Mouse (Mus musculus) hindbrain, embryonic 16.5 days (tissue): Measurements from ENCODE around the gene Creld2. TPM values are rescaled to one million over a fixed set of nuclear protein-coding genes. Genes with fewer than 3 reads are reported as not detected.
A peak's percentile ranks its signal among the peaks of the same experiment; 100 is the strongest.

Source experiments
- ATAC-seq: fragments of 200-750 bp; cut with Nextera tagmentation; 2 replicates; pipeline ENCODE4 v1.8.0; 2017; ENCODE audit warnings: moderate TSS enrichment, moderate library complexity
- H3K27ac ChIP-seq: fragments of 300-500 bp; sonication (generic); 2 replicates; pipeline ENCODE4 v1.5.1; 2014; ENCODE audit warnings: low read depth, mild to moderate bottlenecking, control low read depth, low read length, moderate library complexity
- H3K27me3 ChIP-seq: fragments of 300-500 bp; sonication (generic); replicated peaks from 2 replicates; pipeline ENCODE4 v1.6.1; 2014; ENCODE audit warnings: low read length; ENCODE audit not compliant: control insufficient read depth, insufficient read depth
- H3K36me3 ChIP-seq: fragments of 300-500 bp; sonication (generic); 2 replicates; pipeline ENCODE4 v1.6.1; 2014; ENCODE audit warnings: mild to moderate bottlenecking, low read length, moderate library complexity, mixed read lengths; ENCODE audit not compliant: control insufficient read depth, insufficient read depth
- H3K4me1 ChIP-seq: fragments of 300-500 bp; sonication (generic); 2 replicates; pipeline ENCODE4 v1.6.1; 2014; ENCODE audit warnings: low read depth, low read length; ENCODE audit not compliant: control insufficient read depth, insufficient read depth
- H3K4me2 ChIP-seq: fragments of 300-500 bp; sonication (generic); 2 replicates; pipeline ENCODE4 v1.6.1; 2014; ENCODE audit warnings: mild to moderate bottlenecking, low read length, control low read depth, moderate library complexity
- H3K4me3 ChIP-seq: fragments of 300-500 bp; sonication (generic); 2 replicates; pipeline ENCODE4 v1.5.1; 2014; ENCODE audit warnings: mild to moderate bottlenecking, low read length, control low read depth, moderate library complexity
- H3K9ac ChIP-seq: fragments of 300-500 bp; sonication (generic); 2 replicates; pipeline ENCODE4 v1.6.1; 2014; ENCODE audit warnings: low read depth, mild to moderate bottlenecking, control low read depth, low read length, moderate library complexity
- H3K9me3 ChIP-seq: fragments of 300-500 bp; sonication (generic); 2 replicates; pipeline ENCODE4 v1.6.1; 2014; ENCODE audit warnings: mild to moderate bottlenecking, low read length, moderate library complexity; ENCODE audit not compliant: control insufficient read depth
- WGBS: fragments of 180-500 bp; shearing (Covaris S2); extraction: QIAGEN DNeasy Blood & Tissue Kit; methylation state at CpG from one replicate; pipeline ENCODE4 v1.1.7; 2014; 5-methylcytosine and 5-hydroxymethylcytosine counted together
- polyA plus RNA-seq: library from polyadenylated mRNA; unstranded; fragments of >200 nt; fragmentation: Nextera tagmentation; extraction: Ambion mirVana; gene quantifications from 2 replicates; pipeline ENCODE4 v1.2.1, GENCODE M21; 2015

Creld2 gene
- polyA plus RNA-seq, 1 experiment from 2014 or later, result 61.9 TPM

DNA sequence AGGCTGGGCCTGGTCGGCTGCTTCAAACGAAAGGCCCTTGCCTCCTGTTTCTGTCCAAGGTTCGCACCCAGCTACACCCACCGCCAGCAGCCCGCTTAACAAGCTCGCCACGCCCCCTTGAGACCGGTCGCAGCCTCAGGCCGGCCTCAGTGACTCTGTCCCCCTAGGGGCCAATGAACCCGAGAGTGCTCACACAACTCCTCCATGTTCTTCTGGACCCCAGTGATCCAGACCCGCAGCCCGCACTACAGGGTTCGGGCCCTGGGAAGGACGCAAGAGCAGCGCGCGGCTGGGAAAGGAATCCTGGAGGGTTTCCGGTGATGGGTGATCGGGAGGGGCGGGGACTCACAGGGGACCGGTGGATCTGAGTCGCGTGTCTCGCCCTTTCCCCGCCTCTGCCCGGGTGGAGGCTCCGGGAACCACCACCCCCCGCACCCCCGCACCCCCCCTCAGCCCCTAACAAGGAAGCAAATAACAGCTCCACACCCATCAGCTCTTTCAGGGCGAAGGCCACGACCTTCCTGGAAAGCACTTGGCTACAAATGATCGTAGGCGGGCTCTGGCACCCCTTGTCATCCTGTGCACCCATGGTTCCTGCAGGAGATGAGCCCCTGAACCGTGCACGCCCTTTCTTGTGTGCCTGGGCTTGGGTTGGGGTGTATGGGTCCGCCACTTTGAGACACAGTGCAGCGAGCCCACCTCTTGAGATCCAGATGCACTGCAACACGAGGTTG, 17.9 kb downstream of the Creld2 start:
- Histone ChIP-seq H3K27me3 (no peaks in the 10 kb centered on the region), H3K36me3 (no peaks in the 10 kb centered on the region), H3K4me1 (peaks cover 18% of the 10 kb centered on the region), H3K4me2 (peak overlapping the region; percentile 83), H3K4me3 (peak overlapping the region; percentile 52), H3K9me3 (no peaks in the 10 kb centered on the region), H3K27ac (peak overlapping the region; percentile 59), H3K9ac (peak overlapping the region; percentile 72)
- peak; percentile 69 for ATAC-seq
- 1% methylated on average over 39 of the region's 39 CpGs for WGBS

GRCm38 (mm10) chr15:88837977-88838376, 18.5 kb downstream of the Creld2 start:
- peak overlapping the region; percentile 83 for H3K4me2 ChIP-seq
- H3K36me3 ChIP-seq, result no peaks in the 10 kb centered on the region
- H3K27me3 ChIP-seq, result no peaks in the 10 kb centered on the region
- ATAC-seq, result no peak
- peak overlapping the region; percentile 59 for H3K27ac ChIP-seq
- 3% methylated on average over 11 of the region's 11 CpGs for WGBS
- peaks cover 18% of the 10 kb centered on the region for H3K4me1 ChIP-seq
- H3K9ac ChIP-seq, result peak overlapping the region; percentile 72
- H3K9me3 ChIP-seq, result no peaks in the 10 kb centered on the region
- H3K4me3 ChIP-seq, result peak overlapping the region; percentile 52

- H3K4me2 ChIP-seq, result no peak overlapping the region
- WGBS, result 19% methylated on average over 9 of the region's 9 CpGs
- no peak overlapping the region for H3K4me3 ChIP-seq
- peaks cover 18% of the 10 kb centered on the region for H3K4me1 ChIP-seq
- peak overlapping the region; percentile 22; the same call in 1 of the 2 replicates for H3K9ac ChIP-seq
- H3K27me3 ChIP-seq, result no peaks in the 10 kb centered on the region
- H3K27ac ChIP-seq, result peak overlapping the region; percentile 37
- peak; percentile 86 for ATAC-seq
- H3K36me3 ChIP-seq, result no peaks in the 10 kb centered on the region
- no peaks in the 10 kb centered on the region for H3K9me3 ChIP-seq
Observed at GRCm38 (mm10) chr15:88839271-88839670, 19.8 kb downstream of the Creld2 start.

GRCm38 (mm10) chr15:88840126-88840525, 20.7 kb downstream of the Creld2 start:
- H3K4me2 ChIP-seq, result no peak overlapping the region
- H3K9me3 ChIP-seq, result no peaks in the 10 kb centered on the region
- no peaks in the 10 kb centered on the region for H3K27me3 ChIP-seq
- no peak overlapping the region for H3K9ac ChIP-seq
- no peaks in the 10 kb centered on the region for H3K36me3 ChIP-seq
- 72% methylated on average over 10 of the region's 10 CpGs for WGBS
- no peak overlapping the region for H3K4me3 ChIP-seq
- no peak for ATAC-seq
- H3K27ac ChIP-seq, result peak overlapping the region; percentile 37
- peaks cover 18% of the 10 kb centered on the region for H3K4me1 ChIP-seq

DNA sequence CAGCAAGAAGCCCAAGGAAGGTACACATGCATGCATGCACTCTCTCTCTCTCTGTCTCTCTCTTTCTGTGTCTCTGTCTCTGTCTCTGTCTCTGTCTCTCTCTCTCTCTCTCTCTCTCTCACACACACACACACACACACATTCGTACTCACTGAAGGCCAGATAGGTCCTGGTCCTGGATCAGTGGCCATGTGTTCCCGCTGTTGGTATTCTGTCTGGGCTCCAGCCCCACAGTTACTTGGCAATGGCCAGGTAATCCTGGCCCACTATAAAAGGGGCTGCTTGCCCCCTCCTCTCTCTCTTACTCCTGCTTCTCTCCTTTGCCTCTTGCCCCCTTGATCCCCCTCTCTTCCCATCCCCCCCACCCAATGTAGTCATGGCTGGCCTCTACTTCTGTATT, 21.7 kb downstream of the Creld2 start:
- H3K4me3 ChIP-seq, result no peak overlapping the region
- H3K9ac ChIP-seq, result no peak overlapping the region
- H3K27ac ChIP-seq, result no peak overlapping the region
- H3K4me1 ChIP-seq, result peaks cover 18% of the 10 kb centered on the region
- WGBS, result 93% methylated on average over 2 of the region's 2 CpGs
- no peak overlapping the region for H3K4me2 ChIP-seq
- no peaks in the 10 kb centered on the region for H3K9me3 ChIP-seq
- ATAC-seq, result no peak
- no peaks in the 10 kb centered on the region for H3K27me3 ChIP-seq
- no peaks in the 10 kb centered on the region for H3K36me3 ChIP-seq

DNA sequence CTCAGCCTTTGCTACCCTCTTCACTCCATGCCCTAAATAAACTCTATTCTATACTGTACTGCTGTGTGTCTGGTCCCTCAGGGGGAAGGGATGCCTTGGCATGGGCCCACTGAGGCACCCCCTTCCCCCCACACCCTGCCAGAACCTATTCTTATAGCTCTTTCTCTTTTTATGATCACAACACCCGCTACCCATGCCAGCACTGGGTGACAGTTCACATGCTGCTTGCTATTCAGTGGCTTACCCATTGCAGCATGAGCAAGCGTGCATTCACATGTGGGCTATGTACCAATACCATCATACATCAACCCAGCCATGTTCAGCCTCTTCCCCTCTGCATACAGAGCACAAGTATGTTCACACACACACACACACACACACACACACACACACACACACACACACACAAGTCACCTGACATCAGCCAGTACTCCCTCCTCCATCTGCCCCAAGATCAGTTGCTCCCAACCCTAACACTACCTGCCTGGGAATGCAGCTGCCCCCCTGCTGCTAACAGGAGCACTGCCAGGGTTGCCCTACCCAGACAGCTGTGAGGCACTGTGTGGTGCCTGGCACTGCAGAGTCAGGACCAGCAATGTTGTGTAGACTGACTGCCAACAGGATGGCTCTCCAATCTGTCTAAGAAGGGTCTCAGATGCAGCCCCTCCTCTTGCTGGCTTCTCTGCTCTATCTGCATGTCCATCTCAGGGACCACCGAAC, 22.3 kb downstream of the Creld2 start:
- 81% methylated on average over 3 of the region's 3 CpGs for WGBS
- no peak overlapping the region for H3K9ac ChIP-seq
- peak; percentile 46 for ATAC-seq
- no peaks in the 10 kb centered on the region for H3K9me3 ChIP-seq
- H3K4me1 ChIP-seq, result peaks cover 18% of the 10 kb centered on the region
- H3K36me3 ChIP-seq, result no peaks in the 10 kb centered on the region
- H3K4me2 ChIP-seq, result no peak overlapping the region
- no peaks in the 10 kb centered on the region for H3K27me3 ChIP-seq
- peak overlapping the region; percentile 34; the same call in 1 of the 2 replicates for H3K27ac ChIP-seq
- no peak overlapping the region for H3K4me3 ChIP-seq

GRCm38 (mm10) chr15:88842300-88842673, 22.8 kb downstream of the Creld2 start:
- peak overlapping the region; percentile 34; the same call in 1 of the 2 replicates for H3K27ac ChIP-seq
- no peaks in the 10 kb centered on the region for H3K36me3 ChIP-seq
- no peaks in the 10 kb centered on the region for H3K9me3 ChIP-seq
- H3K4me3 ChIP-seq, result no peak overlapping the region
- no peak overlapping the region for H3K4me2 ChIP-seq
- ATAC-seq, result peak; percentile 8; the same call in 1 of the 2 replicates
- 79% methylated on average over 3 of the region's 3 CpGs for WGBS
- H3K27me3 ChIP-seq, result no peaks in the 10 kb centered on the region
- H3K4me1 ChIP-seq, result peaks cover 15% of the 10 kb centered on the region
- H3K9ac ChIP-seq, result no peak overlapping the region

DNA sequence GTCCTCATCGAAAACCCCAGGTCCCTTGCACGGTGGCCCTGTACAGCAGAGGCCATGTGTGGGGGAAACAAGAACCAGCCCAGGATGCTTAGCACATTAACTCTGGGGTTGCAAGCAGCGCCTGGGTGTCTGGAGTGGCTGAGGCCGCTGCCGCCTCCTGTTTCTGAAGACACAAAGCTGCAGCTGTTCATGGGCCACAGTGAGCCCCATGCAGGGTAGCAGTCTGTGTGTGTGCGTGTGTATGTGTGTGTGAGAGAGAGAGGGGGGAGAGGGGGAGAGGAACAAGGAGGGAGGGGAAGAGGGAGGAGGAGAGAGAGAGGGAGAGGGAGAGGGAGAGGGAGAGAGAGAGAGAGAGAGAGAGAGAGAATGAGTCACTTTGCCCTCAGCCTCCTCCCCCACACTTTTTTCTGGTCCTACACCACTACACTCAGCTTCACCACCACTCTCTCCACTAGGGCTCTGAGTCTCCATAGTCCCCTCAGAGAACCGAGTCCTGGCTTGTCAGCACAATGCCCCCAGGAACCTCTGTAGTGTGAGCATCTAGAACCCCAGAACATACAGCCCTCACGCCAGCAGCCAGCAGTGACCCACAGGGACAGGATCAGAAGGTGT, 24.1 kb downstream of the Creld2 start:
- no peak overlapping the region for H3K4me3 ChIP-seq
- 39% methylated on average over 8 of the region's 8 CpGs for WGBS
- H3K27ac ChIP-seq, result no peak overlapping the region
- ATAC-seq, result no peak
- no peaks in the 10 kb centered on the region for H3K36me3 ChIP-seq
- H3K9ac ChIP-seq, result no peak overlapping the region
- H3K9me3 ChIP-seq, result no peaks in the 10 kb centered on the region
- H3K4me2 ChIP-seq, result no peak overlapping the region
- H3K4me1 ChIP-seq, result peaks cover 9% of the 10 kb centered on the region
- H3K27me3 ChIP-seq, result no peaks in the 10 kb centered on the region

DNA sequence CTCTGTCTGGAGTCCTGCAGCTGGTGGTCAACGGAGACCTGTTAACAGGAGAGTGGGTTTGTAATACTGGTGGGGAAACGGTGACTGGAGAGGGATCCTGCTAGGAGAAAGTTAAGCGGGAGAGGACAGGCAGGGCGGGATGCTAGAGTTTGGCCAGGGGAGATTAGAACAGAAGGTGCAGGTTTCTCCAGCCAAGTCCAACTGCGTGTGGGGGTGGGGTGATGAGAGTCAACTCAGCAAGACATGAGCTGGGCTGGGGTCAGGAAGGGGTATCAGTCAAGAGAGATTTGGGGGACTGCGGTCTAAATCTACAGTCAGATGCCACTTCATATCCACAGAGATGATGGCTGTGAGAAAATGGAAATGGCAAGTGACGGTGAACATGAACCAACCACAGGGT, 25.5 kb downstream of the Creld2 start:
- no peak for ATAC-seq
- Histone ChIP-seq H3K4me2 (no peak overlapping the region), H3K36me3 (no peaks in the 10 kb centered on the region), H3K27ac (no peak overlapping the region), H3K9me3 (no peaks in the 10 kb centered on the region), H3K4me1 (peaks cover under 1% of the 10 kb centered on the region; the same call in 1 of the 2 replicates), H3K9ac (no peak overlapping the region), H3K4me3 (no peak overlapping the region), H3K27me3 (no peaks in the 10 kb centered on the region)
- WGBS, result 88% methylated on average over 7 of the region's 7 CpGs
